Mouse (Mus musculus) neural tube, embryonic 15.5 days (tissue): ENCODE measurements at regions not wholly inside any gene's neighbourhood (a gene's known extent, or its start where the extent isn't known, plus 50 kb on each side); places are given as distances from the start of the nearest gene placed in this dataset.
"Not testable (repeated sequence)": the region's sequence is repeated elsewhere in the genome, so short reads cannot be mapped to it uniquely, and the experiment has no call there.

ENCODE experiments used
- ATAC-seq: fragments of 200-750 bp; cut with Nextera tagmentation; 2 replicates; pipeline ENCODE4 v1.8.0; 2017; ENCODE audit warnings: mild to moderate bottlenecking, moderate TSS enrichment, moderate library complexity; ENCODE audit not compliant: low FRiP score
- H3K27ac ChIP-seq: fragments of 300-500 bp; sonication (generic); replicated peaks from 2 replicates; pipeline ENCODE4 v1.5.1; 2015; ENCODE audit warnings: mild to moderate bottlenecking, inconsistent platforms
- H3K27me3 ChIP-seq: fragments of 300-500 bp; sonication (generic); replicated peaks from 2 replicates; pipeline ENCODE4 v1.6.1; 2015; ENCODE audit warnings: inconsistent platforms
- H3K36me3 ChIP-seq: fragments of 300-500 bp; sonication (generic); 2 replicates; pipeline ENCODE4 v1.6.1; 2015; ENCODE audit warnings: inconsistent platforms
- H3K4me1 ChIP-seq: fragments of 300-500 bp; sonication (generic); 2 replicates; pipeline ENCODE4 v1.6.1; 2015; ENCODE audit warnings: inconsistent platforms
- H3K4me2 ChIP-seq: fragments of 300-500 bp; sonication (generic); 2 replicates; pipeline ENCODE4 v1.6.1; 2015; ENCODE audit warnings: inconsistent platforms, mild to moderate bottlenecking, moderate library complexity
- H3K4me3 ChIP-seq: fragments of 300-500 bp; sonication (generic); replicated peaks from 2 replicates; pipeline ENCODE4 v1.5.1; 2015; ENCODE audit warnings: mild to moderate bottlenecking, inconsistent platforms
- H3K9ac ChIP-seq: fragments of 300-500 bp; sonication (generic); replicated peaks from 2 replicates; pipeline ENCODE4 v1.6.1; 2015; ENCODE audit warnings: mild to moderate bottlenecking, inconsistent platforms
- H3K9me3 ChIP-seq: fragments of 300-500 bp; sonication (generic); replicated peaks from 2 replicates; pipeline ENCODE4 v1.6.1; 2016; ENCODE audit warnings: inconsistent platforms
- WGBS: fragments of 180-500 bp; shearing (Covaris S2); methylation state at CpG from one replicate; pipeline ENCODE4 v1.1.7; 2015; ENCODE audit warnings: mixed read lengths; 5-methylcytosine and 5-hydroxymethylcytosine counted together

GRCm38 (mm10) chr1:113550172-113550571, 1685.5 kb upstream of the Dsel start:
- Histone ChIP-seq H3K36me3 (no peaks in the 10 kb centered on the region), H3K4me1 (no peaks in the 10 kb centered on the region), H3K4me2 (no peak overlapping the region), H3K27ac (no peak overlapping the region), H3K9me3 (no peaks in the 10 kb centered on the region), H3K9ac (no peak overlapping the region), H3K4me3 (no peak overlapping the region), H3K27me3 (no peaks in the 10 kb centered on the region)
- ATAC-seq: no peak
- WGBS: 85% methylated on average over 1 of the region's 1 CpGs

GRCm38 (mm10) chr1:113539981-113540380, 1675.3 kb upstream of the Dsel start:
- Histone ChIP-seq H3K9me3 (no peaks in the 10 kb centered on the region), H3K4me1 (peaks cover 3% of the 10 kb centered on the region; the same call in 1 of the 2 replicates), H3K27me3 (no peaks in the 10 kb centered on the region), H3K4me2 (no peak overlapping the region), H3K9ac (no peak overlapping the region), H3K4me3 (no peak overlapping the region), H3K27ac (no peak overlapping the region), H3K36me3 (no peaks in the 10 kb centered on the region)
- no peak for ATAC-seq

GRCm38 (mm10) chr1:113530553-113530952, 1665.8 kb upstream of the Dsel start:
- no peaks in the 10 kb centered on the region for H3K9me3 ChIP-seq
- no peaks in the 10 kb centered on the region for H3K27me3 ChIP-seq
- no peaks in the 10 kb centered on the region for H3K4me1 ChIP-seq
- H3K27ac ChIP-seq: no peak overlapping the region
- ATAC-seq: no peak
- H3K9ac ChIP-seq: no peak overlapping the region
- H3K4me3 ChIP-seq: no peak overlapping the region
- H3K36me3 ChIP-seq: no peaks in the 10 kb centered on the region
- WGBS: 95% methylated on average over 3 of the region's 3 CpGs
- no peak overlapping the region for H3K4me2 ChIP-seq

- no peak overlapping the region for H3K4me2 ChIP-seq
- no peak overlapping the region for H3K4me3 ChIP-seq
- H3K36me3 ChIP-seq: no peaks in the 10 kb centered on the region
- WGBS: 40% methylated on average over 2 of the region's 2 CpGs
- ATAC-seq: no peak
- no peaks in the 10 kb centered on the region for H3K4me1 ChIP-seq
- H3K27ac ChIP-seq: no peak overlapping the region
- no peaks in the 10 kb centered on the region for H3K9me3 ChIP-seq
- no peaks in the 10 kb centered on the region for H3K27me3 ChIP-seq
- H3K9ac ChIP-seq: no peak overlapping the region
These were observed 1631.3 kb upstream of the Dsel start for GRCm38 (mm10) chr1:113495987-113496386.

- Histone ChIP-seq H3K36me3 (no peaks in the 10 kb centered on the region), H3K4me3 (no peak overlapping the region), H3K9me3 (no peaks in the 10 kb centered on the region), H3K4me2 (no peak overlapping the region), H3K27ac (no peak overlapping the region), H3K4me1 (no peaks in the 10 kb centered on the region), H3K9ac (no peak overlapping the region), H3K27me3 (no peaks in the 10 kb centered on the region)
- 88% methylated on average over 5 of the region's 5 CpGs for WGBS
- ATAC-seq: no peak
These were observed 1625.7 kb upstream of the Dsel start for GRCm38 (mm10) chr1:113490243-113491003.

GRCm38 (mm10) chr1:113456538-113457273, 1592.0 kb upstream of the Dsel start:
- WGBS: 78% methylated on average over 7 of the region's 7 CpGs
- Histone ChIP-seq H3K27me3 (no peaks in the 10 kb centered on the region), H3K4me1 (no peaks in the 10 kb centered on the region), H3K9ac (no peak overlapping the region), H3K36me3 (no peaks in the 10 kb centered on the region), H3K4me2 (no peak overlapping the region), H3K4me3 (no peak overlapping the region), H3K9me3 (no peaks in the 10 kb centered on the region), H3K27ac (no peak overlapping the region)
- no peak for ATAC-seq

GRCm38 (mm10) chr1:113433701-113434100, 1569.0 kb upstream of the Dsel start:
- 78% methylated on average over 1 of the region's 1 CpGs for WGBS
- Histone ChIP-seq H3K4me1 (no peaks in the 10 kb centered on the region), H3K9me3 (no peaks in the 10 kb centered on the region), H3K9ac (no peak overlapping the region), H3K27me3 (no peaks in the 10 kb centered on the region), H3K27ac (no peak overlapping the region), H3K4me3 (no peak overlapping the region), H3K36me3 (no peaks in the 10 kb centered on the region), H3K4me2 (no peak overlapping the region)
- ATAC-seq: no peak

- no peaks in the 10 kb centered on the region for H3K27me3 ChIP-seq
- H3K27ac ChIP-seq: no peak overlapping the region
- H3K9me3 ChIP-seq: no peaks in the 10 kb centered on the region
- no peaks in the 10 kb centered on the region for H3K36me3 ChIP-seq
- ATAC-seq: no peak
- no peak overlapping the region for H3K9ac ChIP-seq
- no peak overlapping the region for H3K4me3 ChIP-seq
- H3K4me2 ChIP-seq: no peak overlapping the region
- H3K4me1 ChIP-seq: no peaks in the 10 kb centered on the region
These were observed 1566.5 kb upstream of the Dsel start for GRCm38 (mm10) chr1:113431266-113431665.

- Histone ChIP-seq H3K9ac (no peak overlapping the region), H3K4me2 (no peak overlapping the region), H3K36me3 (no peaks in the 10 kb centered on the region), H3K4me1 (no peaks in the 10 kb centered on the region), H3K27ac (no peak overlapping the region), H3K4me3 (no peak overlapping the region), H3K27me3 (no peaks in the 10 kb centered on the region), H3K9me3 (no peaks in the 10 kb centered on the region)
- 76% methylated on average over 3 of the region's 3 CpGs for WGBS
- ATAC-seq: no peak
These were observed 1548.1 kb upstream of the Dsel start for GRCm38 (mm10) chr1:113412858-113413257.

- ATAC-seq: no peak
These were observed 1530.6 kb upstream of the Dsel start for GRCm38 (mm10) chr1:113395267-113395824.

GRCm38 (mm10) chr1:113394326-113394725, 1529.6 kb upstream of the Dsel start:
- not testable (repeated sequence) for H3K4me2 ChIP-seq, H3K9ac ChIP-seq, H3K9me3 ChIP-seq, H3K36me3 ChIP-seq, H3K4me3 ChIP-seq, H3K27me3 ChIP-seq, H3K27ac ChIP-seq, H3K4me1 ChIP-seq, ATAC-seq
- 92% methylated on average over 3 of the region's 3 CpGs for WGBS

More at GRCm38 (mm10) chr1:113395267-113395824, 1530.6 kb upstream of the Dsel start:
- H3K4me3 ChIP-seq: no peak overlapping the region
- H3K27ac ChIP-seq: no peak overlapping the region
- no peaks in the 10 kb centered on the region for H3K27me3 ChIP-seq
- H3K4me1 ChIP-seq: no peaks in the 10 kb centered on the region
- WGBS: 83% methylated on average over 6 of the region's 6 CpGs
- H3K4me2 ChIP-seq: no peak overlapping the region
- H3K9me3 ChIP-seq: no peaks in the 10 kb centered on the region
- no peak overlapping the region for H3K9ac ChIP-seq
- H3K36me3 ChIP-seq: no peaks in the 10 kb centered on the region

GRCm38 (mm10) chr1:113392962-113393361, 1528.2 kb upstream of the Dsel start:
- Histone ChIP-seq H3K9ac (no peak overlapping the region), H3K36me3 (no peaks in the 10 kb centered on the region), H3K9me3 (no peaks in the 10 kb centered on the region), H3K4me3 (no peak overlapping the region), H3K27ac (no peak overlapping the region), H3K4me2 (no peak overlapping the region), H3K27me3 (no peaks in the 10 kb centered on the region), H3K4me1 (no peaks in the 10 kb centered on the region)
- no peak for ATAC-seq
